Mouse (Mus musculus): ENCODE results near the gene Pdia6.

Pdia6 gene

GRCm38 (mm10) chr12:17265971-17266672, at the start of gene Pdia6:
Gene Pdia6, plus strand, starts transcription at chr12:17266545.
- DNase-seq: peak; percentile 96 to 97

GRCm38 (mm10) chr12:17218390-17218789, 48.0 kb upstream of the Pdia6 start:
- DNase-seq: no peak

- no peak for DNase-seq
Observed at GRCm38 (mm10) chr12:17219107-17219506, 47.2 kb upstream of the Pdia6 start.

- DNase-seq: no peak
Observed at GRCm38 (mm10) chr12:17220631-17221030, 45.7 kb upstream of the Pdia6 start.

- peak in 1 of 2 experiments; percentile 27 for DNase-seq
Observed at GRCm38 (mm10) chr12:17221891-17222428, 44.4 kb upstream of the Pdia6 start.

GRCm38 (mm10) chr12:17223050-17223449, 43.3 kb upstream of the Pdia6 start:
- DNase-seq: no peak

GRCm38 (mm10) chr12:17225012-17225411, 41.3 kb upstream of the Pdia6 start:
- DNase-seq: peak; percentile 91 to 93

GRCm38 (mm10) chr12:17227903-17228302, 38.4 kb upstream of the Pdia6 start:
- DNase-seq: no peak

GRCm38 (mm10) chr12:17230581-17230980, 35.8 kb upstream of the Pdia6 start:
- DNase-seq: no peak

- DNase-seq: no peak
Observed at GRCm38 (mm10) chr12:17231513-17231912, 34.8 kb upstream of the Pdia6 start.

- no peak for DNase-seq
Observed at GRCm38 (mm10) chr12:17235535-17236313, 30.6 kb upstream of the Pdia6 start.

- no peak for DNase-seq
Observed at GRCm38 (mm10) chr12:17238588-17239427, 27.5 kb upstream of the Pdia6 start.

GRCm38 (mm10) chr12:17239428-17239688, 27.0 kb upstream of the Pdia6 start:
- DNase-seq: no peak

GRCm38 (mm10) chr12:17241016-17241415, 25.3 kb upstream of the Pdia6 start:
- no peak for DNase-seq

- no peak for DNase-seq
Observed at GRCm38 (mm10) chr12:17241614-17242013, 24.7 kb upstream of the Pdia6 start.

- no peak for DNase-seq
Observed at GRCm38 (mm10) chr12:17242041-17242440, 24.3 kb upstream of the Pdia6 start.

GRCm38 (mm10) chr12:17250962-17251361, 15.4 kb upstream of the Pdia6 start:
- no peak for DNase-seq

- peak; percentile 84 to 89 for DNase-seq
Observed at GRCm38 (mm10) chr12:17253069-17253468, 13.3 kb upstream of the Pdia6 start.

GRCm38 (mm10) chr12:17255602-17256001, 10.7 kb upstream of the Pdia6 start:
- no peak for DNase-seq

GRCm38 (mm10) chr12:17256905-17257304, 9.4 kb upstream of the Pdia6 start:
- peak; percentile 79 to 80 for DNase-seq

- no peak for DNase-seq
Observed at GRCm38 (mm10) chr12:17258431-17258830, 7.9 kb upstream of the Pdia6 start.

GRCm38 (mm10) chr12:17261005-17261404, 5.3 kb upstream of the Pdia6 start:
- peak; percentile 68 to 71 for DNase-seq

- no peak for DNase-seq
Observed at GRCm38 (mm10) chr12:17263881-17264280, 2.5 kb upstream of the Pdia6 start.
